ENCODE assay signal across 11 mouse cellular contexts in genomic region chr11:93144544-93144943, GRCm38 (mm10). TPM values are rescaled to one million over a fixed set of nuclear protein-coding genes. Genes with fewer than 3 reads are reported as not detected.
DNase-seq lines count a peak whose midpoint lies in the region; ATAC-seq and TF ChIP-seq lines count a peak whose summit lies in the region.
"Had no signal": no experiment of that assay in that cellular context is flagged by ENCODE, and none has a peak within 500 bp of the region (broad histone marks: within the 10 kb centered on the region; RNA-seq: fewer than 3 reads in every experiment).

No protein-coding gene starts in this region.

- peak; percentile 87 for DNase-seq in forebrain, embryonic 14.5 days (ENCODE audit: low spot score)
- DNase-seq in midbrain, postnatal 0 days (ENCODE audit: low spot score), result peak; percentile 85
- peak; percentile 19 for DNase-seq in forelimb bud, embryonic 11.5 days (ENCODE audit: low read depth, low spot score)
- no peak for DNase-seq in thymus, postnatal 36 days

- H3K27ac ChIP-seq in forebrain, embryonic 14.5 days (ENCODE audit: low read depth, low read length), result no peak overlapping the region
- H3K27ac ChIP-seq in forebrain, embryonic 16.5 days (ENCODE audit: low read length), result no peak overlapping the region
- H3K27ac ChIP-seq in midbrain, postnatal 0 days (ENCODE audit: low read depth, low read length), result no peak overlapping the region
- no peak overlapping the region for H3K27ac ChIP-seq in midbrain, embryonic 15.5 days
- H3K27ac ChIP-seq in forebrain, embryonic 15.5 days (replicated peaks), result no peak overlapping the region
- H3K27ac ChIP-seq: liver, embryonic 14.5 days had no signal

- no peaks in the 10 kb centered on the region for H3K9me3 ChIP-seq in forebrain, embryonic 14.5 days (replicated peaks; ENCODE audit: control insufficient read depth, low read length)
- H3K9me3 ChIP-seq in forebrain, embryonic 16.5 days (ENCODE audit: control insufficient read depth, low read length), result no peaks in the 10 kb centered on the region
- H3K9me3 ChIP-seq in midbrain, postnatal 0 days (ENCODE audit: low read length), result no peaks in the 10 kb centered on the region
- no peaks in the 10 kb centered on the region for H3K9me3 ChIP-seq in midbrain, embryonic 15.5 days
- H3K9me3 ChIP-seq in forebrain, embryonic 15.5 days, result no peaks in the 10 kb centered on the region

- H3K36me3 ChIP-seq in forebrain, embryonic 14.5 days (ENCODE audit: control insufficient read depth, insufficient read depth, low read length), result no peaks in the 10 kb centered on the region
- no peaks in the 10 kb centered on the region for H3K36me3 ChIP-seq in forebrain, embryonic 16.5 days (ENCODE audit: control insufficient read depth, insufficient read depth)
- no peaks in the 10 kb centered on the region for H3K36me3 ChIP-seq in midbrain, postnatal 0 days (ENCODE audit: insufficient read depth, low read length)
- no peaks in the 10 kb centered on the region for H3K36me3 ChIP-seq in midbrain, embryonic 15.5 days (replicated peaks)
- H3K36me3 ChIP-seq in forebrain, embryonic 15.5 days, result no peaks in the 10 kb centered on the region

- no peaks in the 10 kb centered on the region for H3K4me1 ChIP-seq in forebrain, embryonic 14.5 days (ENCODE audit: control insufficient read depth, insufficient read depth, low read length)
- H3K4me1 ChIP-seq in forebrain, embryonic 16.5 days (replicated peaks; ENCODE audit: control insufficient read depth, insufficient read depth, low read length), result no peaks in the 10 kb centered on the region
- H3K4me1 ChIP-seq in midbrain, postnatal 0 days (ENCODE audit: insufficient read depth, low read length), result no peaks in the 10 kb centered on the region
- no peaks in the 10 kb centered on the region for H3K4me1 ChIP-seq in midbrain, embryonic 15.5 days
- H3K4me1 ChIP-seq in forebrain, embryonic 15.5 days, result no peaks in the 10 kb centered on the region

- 0 out of 2 replicates have a peak, but pooled peaks have one; percentile 57 for ATAC-seq in forebrain, embryonic 14.5 days
- ATAC-seq in forebrain, embryonic 16.5 days, result no peak
- no peak for ATAC-seq in midbrain, postnatal 0 days (ENCODE audit: low FRiP score)
- no peak for ATAC-seq in midbrain, embryonic 15.5 days (replicated peaks)
- peak; percentile 55 for ATAC-seq in megakaryocyte progenitor cell, adult 5-6 weeks (replicated peaks; ENCODE audit: poor library complexity)
- no peak for ATAC-seq in forebrain, embryonic 15.5 days (replicated peaks)

- WGBS in forebrain, embryonic 14.5 days, result 11% methylated on average over 2 of the region's 2 CpGs
- 16% methylated on average over 2 of the region's 2 CpGs for WGBS in forebrain, embryonic 16.5 days
- 13% methylated on average over 2 of the region's 2 CpGs for WGBS in midbrain, postnatal 0 days
- WGBS in midbrain, embryonic 15.5 days, result 15% methylated on average over 2 of the region's 2 CpGs
- WGBS in forebrain, embryonic 15.5 days, result 14% methylated on average over 2 of the region's 2 CpGs

- H3K9ac ChIP-seq in forebrain, embryonic 14.5 days (ENCODE audit: low read length), result no peak overlapping the region
- no peak overlapping the region for H3K9ac ChIP-seq in forebrain, embryonic 16.5 days (replicated peaks; ENCODE audit: low read depth, low read length)
- no peak overlapping the region for H3K9ac ChIP-seq in midbrain, postnatal 0 days (replicated peaks; ENCODE audit: low read length, poor library complexity, severe bottlenecking)
- no peak overlapping the region for H3K9ac ChIP-seq in midbrain, embryonic 15.5 days
- no peak overlapping the region for H3K9ac ChIP-seq in forebrain, embryonic 15.5 days (replicated peaks)
- H3K9ac ChIP-seq: liver, embryonic 14.5 days had no signal

- peak; percentile 78 for TF ChIP-seq CTCF in midbrain, postnatal 0 days (IDR thresholded peaks at IDR 0.05)

- no peaks in the 10 kb centered on the region for H3K27me3 ChIP-seq in forebrain, embryonic 14.5 days (replicated peaks; ENCODE audit: control insufficient read depth, insufficient read depth, low read length)
- H3K27me3 ChIP-seq in forebrain, embryonic 16.5 days (replicated peaks; ENCODE audit: control insufficient read depth, insufficient read depth, low read length), result no peaks in the 10 kb centered on the region
- no peaks in the 10 kb centered on the region for H3K27me3 ChIP-seq in midbrain, postnatal 0 days (ENCODE audit: insufficient read depth, low read length)
- H3K27me3 ChIP-seq in midbrain, embryonic 15.5 days (replicated peaks), result no peaks in the 10 kb centered on the region
- H3K27me3 ChIP-seq in forebrain, embryonic 15.5 days, result no peaks in the 10 kb centered on the region

- no peak overlapping the region for H3K4me3 ChIP-seq in forebrain, embryonic 14.5 days (ENCODE audit: low read depth, low read length)
- H3K4me3 ChIP-seq in forebrain, embryonic 16.5 days (replicated peaks; ENCODE audit: low read length), result no peak overlapping the region
- no peak overlapping the region for H3K4me3 ChIP-seq in midbrain, postnatal 0 days (ENCODE audit: low read depth, low read length)
- no peak overlapping the region for H3K4me3 ChIP-seq in midbrain, embryonic 15.5 days
- no peak overlapping the region for H3K4me3 ChIP-seq in forebrain, embryonic 15.5 days

- H3K4me2 ChIP-seq in forebrain, embryonic 14.5 days (ENCODE audit: low read length), result no peak overlapping the region
- H3K4me2 ChIP-seq in forebrain, embryonic 16.5 days (ENCODE audit: low read length), result no peak overlapping the region
- no peak overlapping the region for H3K4me2 ChIP-seq in midbrain, postnatal 0 days (ENCODE audit: low read depth, low read length, poor library complexity, severe bottlenecking)
- no peak overlapping the region for H3K4me2 ChIP-seq in midbrain, embryonic 15.5 days
- H3K4me2 ChIP-seq in forebrain, embryonic 15.5 days (replicated peaks), result no peak overlapping the region

RNA-seq across cellular contexts. Expression of gene Car10, which starts 46.7 kb away (rescaled TPM):
- polyA plus RNA-seq in forebrain, embryonic 14.5 days (2014; fragmentation: Nextera tagmentation; extraction: Ambion mirVana), result 6.3 and 9.1 TPM in 2 replicates
- 7.7 and 18.6 TPM in 2 replicates for polyA plus RNA-seq in forebrain, embryonic 16.5 days (2015; fragmentation: Nextera tagmentation; extraction: Ambion mirVana)
- total RNA-seq in midbrain, postnatal 0 days (2014; rRNA removed), result 62.8 and 72.6 TPM in 2 replicates
- 64.1 and 69.6 TPM in 2 replicates for polyA plus RNA-seq in midbrain, postnatal 0 days (2015; fragmentation: Nextera tagmentation; extraction: Ambion mirVana)
- 41.7 and 47.7 TPM in 2 replicates for polyA plus RNA-seq in midbrain, embryonic 15.5 days (2015; fragmentation: Nextera tagmentation; extraction: Ambion mirVana)
- not detected in 2 replicates for total RNA-seq in megakaryocyte progenitor cell, adult 5-6 weeks (2015)
- not detected in 2 replicates for total RNA-seq in megakaryocyte progenitor cell, adult 5-6 weeks (2017)
- polyA plus RNA-seq in forebrain, embryonic 15.5 days (2015; fragmentation: Nextera tagmentation; extraction: Ambion mirVana), result 8.5 and 10.6 TPM in 2 replicates
- polyA plus RNA-seq: gonadal fat pad, adult 2 months; liver, embryonic 14.5 days; small intestine, adult 2 months had no signal

Comparison
In these comparisons a context has a peak if more than half of its experiments do, and no peak if none do; other contexts are left out.
1. ATAC-seq: peak in forebrain, embryonic 14.5 days (single experiment) and megakaryocyte progenitor cell, adult 5-6 weeks (single experiment); none in forebrain, embryonic 16.5 days (single experiment), midbrain, postnatal 0 days (single experiment), midbrain, embryonic 15.5 days (single experiment) and forebrain, embryonic 15.5 days (single experiment).
2. DNase-seq: peak in forebrain, embryonic 14.5 days (single experiment), midbrain, postnatal 0 days (single experiment) and forelimb bud, embryonic 11.5 days (single experiment); none in thymus, postnatal 36 days (0 of 2).